Mouse (Mus musculus) testis, adult 2 months (tissue): ENCODE results near the gene Usp18.

Source experiments
- CTCF ChIP-seq: fragments of 200-500 bp; IDR thresholded peaks from 2 replicates; pipeline ENCODE4 v1.5.1; 2012; ENCODE audit warnings: low read depth, mild to moderate bottlenecking, inconsistent platforms, low read length, moderate library complexity; ENCODE audit not compliant: control insufficient read depth, insufficient read depth, insufficient replicate concordance
- POLR2A ChIP-seq: fragments of 200-500 bp; IDR thresholded peaks from 2 replicates; pipeline ENCODE4 v1.6.1; 2012; ENCODE audit warnings: low read depth, mild to moderate bottlenecking, inconsistent platforms, low read length, moderate library complexity; ENCODE audit not compliant: control insufficient read depth

DNA sequence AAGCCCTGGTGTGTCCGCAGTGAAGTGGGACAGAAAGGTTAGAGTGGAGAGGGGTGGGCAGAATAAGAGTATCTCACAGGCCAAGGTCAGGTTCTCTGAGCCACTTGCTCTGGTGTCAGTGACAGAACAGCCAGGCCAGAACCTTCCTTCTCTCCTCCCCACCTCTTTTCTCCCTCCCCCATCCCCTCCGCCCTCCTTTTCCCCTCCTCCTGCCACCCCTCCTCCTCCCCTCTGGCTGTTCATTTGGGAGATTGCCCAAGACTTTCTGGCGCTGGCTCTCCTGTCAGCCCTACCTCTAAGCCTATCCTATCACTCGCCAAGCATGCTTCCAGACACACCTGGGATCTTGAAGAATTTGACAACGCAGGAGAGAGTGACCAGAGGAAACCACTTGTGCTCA, 34.0 kb upstream of the Usp18 start:
- TF ChIP-seq CTCF (no peak), POLR2A (no peak)
